Comparison of ENCODE assay signal across 11 mouse cellular contexts in genomic region chr13:95912157-95913045, GRCm38 (mm10). TPM values are rescaled to one million over a fixed set of nuclear protein-coding genes. Genes with fewer than 3 reads are reported as not detected.
A peak's percentile ranks its signal among the peaks of the same experiment; 100 is the strongest.
DNase-seq lines count a peak whose midpoint lies in the region; ATAC-seq and TF ChIP-seq lines count a peak whose summit lies in the region.
"Had no signal": no experiment of that assay in that cellular context is flagged by ENCODE, and none has a peak within 500 bp of the region (broad histone marks: within the 10 kb centered on the region; RNA-seq: fewer than 3 reads in every experiment).

No protein-coding gene starts in this region.

- no peak overlapping the region for H3K4me2 ChIP-seq in forebrain, embryonic 14.5 days (ENCODE audit: low read length)
- H3K4me2 ChIP-seq in forebrain, embryonic 12.5 days, result no peak overlapping the region
- H3K4me2 ChIP-seq in forebrain, postnatal 0 days (ENCODE audit: low read depth), result no peak overlapping the region
- H3K4me2 ChIP-seq: heart, embryonic 11.5 days had no signal

- no peaks in the 10 kb centered on the region for H3K36me3 ChIP-seq in forebrain, embryonic 14.5 days (ENCODE audit: control insufficient read depth, insufficient read depth, low read length)
- no peaks in the 10 kb centered on the region for H3K36me3 ChIP-seq in forebrain, embryonic 12.5 days (replicated peaks)
- no peaks in the 10 kb centered on the region for H3K36me3 ChIP-seq in forebrain, postnatal 0 days (ENCODE audit: insufficient read depth)

- H3K4me1 ChIP-seq in forebrain, embryonic 14.5 days (ENCODE audit: control insufficient read depth, insufficient read depth, low read length), result peaks cover 6% of the 10 kb centered on the region; the same call in 1 of the 2 replicates
- no peaks in the 10 kb centered on the region for H3K4me1 ChIP-seq in forebrain, embryonic 12.5 days
- H3K4me1 ChIP-seq in forebrain, postnatal 0 days (ENCODE audit: insufficient read depth), result no peaks in the 10 kb centered on the region

- H3K27ac ChIP-seq in forebrain, embryonic 14.5 days (ENCODE audit: low read depth, low read length), result peak overlapping the region; percentile 21; the same call in 1 of the 2 replicates
- no peak overlapping the region for H3K27ac ChIP-seq in forebrain, embryonic 12.5 days
- no peak overlapping the region for H3K27ac ChIP-seq in forebrain, postnatal 0 days (ENCODE audit: low read depth, low read length)

- DNase-seq in forebrain, embryonic 14.5 days (ENCODE audit: low spot score), result peak; percentile 88
- peak; percentile 98 for DNase-seq in brain, adult 2 months (ENCODE audit: low read depth, low spot score)
- DNase-seq in forebrain, postnatal 0 days, result peak; percentile 74
- DNase-seq in left cerebral cortex, postnatal 14 days (ENCODE audit: low spot score in 2 of 2), result peak; percentile 62 to 85
- no peak for DNase-seq in embryo, embryonic 11 days
- no peak for DNase-seq in urinary bladder, adult 18-20 months (ENCODE audit: low spot score in 2 of 2)
- no peak for DNase-seq in thymus, postnatal 36 days
- DNase-seq: B cell, adult 2 months had no signal

- no peaks in the 10 kb centered on the region for H3K9me3 ChIP-seq in forebrain, embryonic 14.5 days (replicated peaks; ENCODE audit: control insufficient read depth, low read length)
- H3K9me3 ChIP-seq in forebrain, embryonic 12.5 days, result no peaks in the 10 kb centered on the region
- no peaks in the 10 kb centered on the region for H3K9me3 ChIP-seq in forebrain, postnatal 0 days (ENCODE audit: low read length)

- 65% methylated on average over 11 of the region's 11 CpGs for WGBS in forebrain, embryonic 14.5 days
- 88% methylated on average over 11 of the region's 11 CpGs for WGBS in forebrain, embryonic 12.5 days
- WGBS in forebrain, postnatal 0 days, result 50% methylated on average over 11 of the region's 11 CpGs

- peak; percentile 77; the same call in 1 of the 2 replicates for ATAC-seq in forebrain, embryonic 14.5 days
- no peak for ATAC-seq in forebrain, embryonic 12.5 days (ENCODE audit: low FRiP score)
- ATAC-seq in forebrain, postnatal 0 days, result peak; percentile 69

- no peak for TF ChIP-seq CTCF in forebrain, postnatal 0 days (IDR thresholded peaks at IDR 0.05; ENCODE audit: low read depth)

- H3K9ac ChIP-seq in forebrain, embryonic 14.5 days (ENCODE audit: low read length), result no peak overlapping the region
- no peak overlapping the region for H3K9ac ChIP-seq in forebrain, embryonic 12.5 days
- H3K9ac ChIP-seq in forebrain, postnatal 0 days, result no peak overlapping the region

- H3K4me3 ChIP-seq in forebrain, embryonic 14.5 days (ENCODE audit: low read depth, low read length), result no peak overlapping the region
- no peak overlapping the region for H3K4me3 ChIP-seq in forebrain, embryonic 12.5 days (replicated peaks)
- H3K4me3 ChIP-seq in forebrain, postnatal 0 days (ENCODE audit: low read depth, low read length), result no peak overlapping the region
- H3K4me3 ChIP-seq: megakaryocyte, embryonic 14.5 days had no signal

- no peaks in the 10 kb centered on the region for H3K27me3 ChIP-seq in forebrain, embryonic 14.5 days (replicated peaks; ENCODE audit: control insufficient read depth, insufficient read depth, low read length)
- no peaks in the 10 kb centered on the region for H3K27me3 ChIP-seq in forebrain, embryonic 12.5 days
- H3K27me3 ChIP-seq in forebrain, postnatal 0 days (ENCODE audit: insufficient read depth, low read length), result no peaks in the 10 kb centered on the region

- intact Hi-C loops in left cerebral cortex, postnatal 14 days (cut with DNase I), result no loop called here

RNA-seq across cellular contexts. Expression of gene Iqgap2, which starts 20.7 kb away (rescaled TPM):
- polyA plus RNA-seq in forebrain, embryonic 14.5 days (2014; fragmentation: Nextera tagmentation; extraction: Ambion mirVana), result 4.2 and 4.4 TPM in 2 replicates
- 16.7 and 17.2 TPM in 2 replicates for polyA plus RNA-seq in forebrain, embryonic 12.5 days (2016; fragmentation: Nextera tagmentation; extraction: Ambion mirVana)
- total RNA-seq in forebrain, postnatal 0 days (2014; rRNA removed), result 3.9 and 6.0 TPM in 2 replicates
- polyA plus RNA-seq in forebrain, postnatal 0 days (2015; fragmentation: Nextera tagmentation; extraction: Ambion mirVana), result 0.96 and 2.1 TPM in 2 replicates
- 10 to 100 TPM; 15.9 to 17.2 TPM for total RNA-seq in left cerebral cortex, postnatal 14 days (2021)

Comparison
In these comparisons a context has a peak if more than half of its experiments do, and no peak if none do; other contexts are left out.
1. DNase-seq: peak in forebrain, embryonic 14.5 days (single experiment), brain, adult 2 months (single experiment), forebrain, postnatal 0 days (single experiment) and left cerebral cortex, postnatal 14 days (2 of 2); none in embryo, embryonic 11 days (single experiment), urinary bladder, adult 18-20 months (0 of 2) and thymus, postnatal 36 days (0 of 2).